Mouse (Mus musculus) left cerebral cortex, postnatal 10 days (tissue): ENCODE results near the gene Anks1. TPM values are rescaled to one million over a fixed set of nuclear protein-coding genes. Genes with fewer than 3 reads are reported as not detected.
A peak's percentile ranks its signal among the peaks of the same experiment; 100 is the strongest.
"Not testable (repeated sequence)": the region's sequence is repeated elsewhere in the genome, so short reads cannot be mapped to it uniquely, and the experiment has no call there.

Experiments
- DNase-seq, 2 experiments: peaks; one replicate each; pipeline ENCODE4 v3.0.0; 2021 to 2022; ENCODE audit warnings: low spot score in 2 of 2, mixed read lengths in 1 of 2; ENCODE audit errors: extremely low spot score in 1 of 2
- intact Hi-C: fragments of 180-260 bp; cut with DNase I; formaldehyde crosslinking; loops from one replicate; pipeline ENCODE4 v1.15.1; 2025
- total RNA-seq, 2 experiments: library from RNA; stranded (reverse); gene quantifications; 2 replicates each; pipeline ENCODE4 v1.2.3; 2021

Anks1 gene
- total RNA-seq, 2 experiments from 2014 or later: 37.3 to 37.7 TPM

DNA sequence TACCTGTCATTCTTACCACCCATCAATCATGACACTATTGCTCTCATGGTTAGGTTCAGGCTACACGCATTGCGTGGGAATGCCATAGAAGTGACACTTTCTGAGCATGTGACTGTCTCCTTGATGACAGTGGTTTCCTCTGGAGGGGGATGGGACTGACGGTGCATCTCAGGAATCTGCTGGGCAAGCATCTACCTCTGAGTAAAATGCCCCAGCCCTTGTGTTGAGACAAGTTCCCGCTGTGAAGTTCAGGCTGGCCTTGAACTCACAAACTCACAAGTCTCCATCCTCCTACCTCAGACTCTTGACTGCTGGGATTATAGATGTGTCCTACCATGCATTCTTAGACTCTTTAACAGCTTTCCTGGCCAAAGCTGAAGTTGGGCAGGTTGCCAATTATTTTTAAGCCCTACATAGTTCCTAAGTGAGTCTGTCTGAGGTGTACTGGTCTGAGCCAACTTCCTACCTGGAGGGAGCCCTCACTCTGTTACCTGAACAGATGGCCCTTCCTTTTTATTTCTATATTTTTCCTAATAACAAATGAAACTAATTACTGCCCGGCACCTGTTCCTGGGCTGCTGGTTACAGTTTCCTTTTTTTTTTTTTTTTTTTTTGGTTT is 72.5 kb downstream of the Anks1 start:
- intact Hi-C loops: loop anchor here (5.0 kb wide), 1 partner anchor 74 kb away; the partner anchor contains the start of genes Anks1 and Taf11

GRCm38 (mm10) chr17:27982070-27982457 is 73.0 kb downstream of the Anks1 start:
- intact Hi-C loops: loop anchor here (5.0 kb wide), 1 partner anchor 75 kb away; the partner anchor contains the start of genes Anks1 and Taf11
- DNase-seq: not testable (repeated sequence)

More for the DNA sequence above, 72.5 kb downstream of the Anks1 start:
- DNase-seq: no peak

DNA sequence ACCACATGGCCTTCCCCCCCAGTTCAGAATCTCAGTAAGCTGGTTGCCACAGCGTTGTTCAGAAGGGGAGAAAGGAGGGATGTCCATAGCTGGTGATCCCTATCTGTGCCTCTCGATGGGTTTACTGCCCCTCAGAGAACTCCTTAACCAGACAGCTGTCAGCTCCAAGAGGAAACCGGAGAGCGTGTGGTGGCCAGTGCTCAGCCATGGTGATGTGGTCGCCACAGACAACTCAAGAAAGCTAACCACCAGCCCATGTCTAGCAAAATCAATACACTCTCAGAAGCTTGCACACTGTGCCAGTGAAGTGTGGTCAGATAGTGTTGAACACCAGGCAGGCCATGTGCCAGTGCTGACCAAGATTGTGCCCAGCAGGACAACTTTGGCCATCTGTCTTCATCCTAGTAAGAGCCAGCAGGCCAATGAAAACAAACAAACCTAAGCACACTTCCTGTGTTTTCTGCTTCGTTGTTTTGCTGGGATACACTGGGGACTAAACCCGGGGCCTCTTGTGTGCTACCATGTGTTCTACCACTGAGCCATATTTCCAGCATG is 73.7 kb downstream of the Anks1 start:
- intact Hi-C loops: loop anchor here (5.0 kb wide), 1 partner anchor 75 kb away; the partner anchor contains the start of genes Anks1 and Taf11
- DNase-seq: no peak

- DNase-seq: no peak
- intact Hi-C loops: loop anchor here (5.0 kb wide), 1 partner anchor 77 kb away; the partner anchor contains the start of genes Anks1 and Taf11
Observed at GRCm38 (mm10) chr17:27984421-27984820, 75.3 kb downstream of the Anks1 start.

DNA sequence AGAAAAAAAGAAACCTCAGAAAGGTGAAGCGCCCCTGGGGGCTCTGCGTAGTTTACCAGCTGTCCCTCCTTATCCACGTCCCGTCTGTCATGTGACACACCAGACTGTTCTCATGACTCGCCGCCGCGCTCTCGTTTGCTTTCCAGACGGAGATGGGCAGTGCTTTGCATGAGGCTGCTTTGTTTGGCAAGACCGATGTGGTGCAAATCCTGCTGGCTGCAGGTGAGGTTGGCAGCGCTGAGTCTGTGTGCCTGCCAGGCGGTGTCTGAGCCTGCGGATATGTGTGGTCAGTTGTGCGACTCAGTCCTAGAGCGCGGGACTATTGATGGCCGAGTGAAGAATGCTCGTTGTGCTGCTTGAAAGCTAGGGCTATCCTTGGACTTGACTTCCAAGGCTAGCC is 77.0 kb downstream of the Anks1 start:
- intact Hi-C loops: no loop called here

DNA sequence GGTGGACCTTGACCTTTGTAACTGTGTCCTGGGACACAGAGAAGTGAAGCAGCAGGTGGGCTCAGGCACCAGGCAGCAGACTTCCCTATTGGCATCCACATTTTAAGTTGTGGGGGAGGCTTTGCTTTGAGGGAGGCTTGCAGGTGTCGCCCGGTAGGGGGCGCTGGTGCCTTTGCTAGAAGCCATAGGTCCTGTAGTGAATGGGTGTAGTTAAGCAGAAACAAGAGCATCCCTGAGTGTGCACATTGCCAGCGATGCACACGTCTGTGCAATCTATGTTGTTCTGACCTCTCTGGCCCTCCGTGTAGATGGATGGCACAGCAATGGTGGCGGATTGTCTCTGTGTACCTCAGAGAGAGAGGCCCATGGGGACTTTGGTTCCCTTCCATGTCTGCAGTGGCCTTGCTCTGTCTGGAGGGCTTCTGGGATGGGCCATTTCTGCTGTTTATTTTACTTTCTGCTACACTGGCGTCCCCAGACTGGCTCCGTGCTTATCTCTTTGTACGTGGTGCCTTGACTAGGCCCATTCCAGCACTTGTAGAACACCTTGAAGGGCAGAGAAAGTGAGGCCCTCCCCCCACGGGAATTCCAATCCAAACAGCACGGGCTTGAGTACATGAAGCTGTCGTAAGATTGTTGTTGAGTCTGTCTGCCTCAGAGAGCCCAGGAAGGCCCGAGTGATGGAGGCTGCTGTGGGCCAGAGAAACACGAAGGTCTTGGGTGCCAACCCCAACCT is 80.9 kb downstream of the Anks1 start:
- intact Hi-C loops: no loop called here
- peak; percentile 47 to 87 for DNase-seq

More for the DNA sequence above, 77.0 kb downstream of the Anks1 start:
- no peak for DNase-seq

DNA sequence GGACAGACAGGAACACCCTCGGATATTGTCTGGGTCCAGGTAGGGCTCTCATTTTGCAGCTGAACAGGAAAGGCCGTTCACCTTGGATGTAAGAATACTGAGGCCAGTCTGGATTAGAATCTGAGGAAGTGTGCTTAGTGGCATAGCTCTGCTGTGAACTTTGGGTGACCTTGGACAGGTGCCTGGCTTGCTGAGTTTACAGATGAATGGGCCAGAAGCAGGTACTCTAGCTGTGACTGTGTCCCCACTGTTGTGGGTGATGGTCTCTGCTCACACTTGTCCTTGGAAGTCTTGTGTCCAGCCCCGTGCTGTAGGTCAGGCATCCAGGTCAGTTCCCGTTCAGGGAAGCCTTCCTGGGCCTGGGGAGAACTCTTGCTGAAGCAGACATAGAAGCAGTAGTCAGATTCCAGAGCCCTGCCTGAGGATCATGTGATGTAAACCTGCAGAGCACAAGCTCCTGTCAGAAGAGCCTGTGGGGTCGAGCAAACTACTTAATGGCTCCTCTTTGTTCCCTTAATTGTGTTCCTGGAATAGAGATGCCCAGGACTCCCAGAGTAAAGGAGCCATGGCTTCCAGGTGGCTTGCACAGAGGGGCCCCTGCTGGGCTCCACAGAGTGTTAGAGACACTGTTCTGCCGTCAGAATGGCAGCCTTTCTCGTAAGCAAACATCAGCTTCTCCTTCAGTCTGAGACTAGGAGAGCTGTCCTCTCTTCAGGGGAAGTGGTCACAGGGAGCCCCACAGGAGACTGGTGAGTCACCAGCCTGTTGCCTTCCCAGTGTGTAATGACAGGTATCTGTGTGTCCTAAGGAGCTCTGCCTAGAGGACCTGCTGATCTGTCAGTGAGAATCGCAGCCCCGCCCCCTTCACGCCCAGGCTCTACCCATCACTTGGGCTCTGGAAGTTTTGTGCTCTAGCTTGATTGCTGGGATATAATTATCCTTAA is 85.2 kb downstream of the Anks1 start:
- DNase-seq: no peak

DNA sequence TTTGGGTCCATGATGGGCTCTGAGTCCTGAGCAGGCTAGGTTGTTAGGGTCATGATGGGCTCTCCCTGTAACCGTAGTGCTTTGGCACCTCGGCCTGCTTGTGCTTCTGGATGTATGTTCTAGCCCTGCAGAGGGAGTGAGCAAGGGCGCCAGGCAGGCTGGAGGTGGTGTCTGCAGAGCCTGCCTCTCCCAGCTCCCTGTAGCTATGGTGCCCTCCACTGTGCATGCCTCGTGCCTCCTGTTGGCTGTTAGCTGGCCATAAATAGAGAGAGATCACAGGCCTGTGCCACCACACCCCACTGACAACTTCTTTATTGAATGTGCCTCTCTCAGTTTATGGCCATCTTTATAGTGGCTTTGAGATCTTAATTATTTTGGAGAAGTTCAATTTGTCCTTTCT is 87.2 kb downstream of the Anks1 start:
- intact Hi-C loops: loop anchor here (5.0 kb wide), 1 partner anchor 46 kb away; no protein-coding TSS in a partner anchor
- no peak for DNase-seq

More for the DNA sequence above, 85.2 kb downstream of the Anks1 start:
- intact Hi-C loops: no loop called here

DNA sequence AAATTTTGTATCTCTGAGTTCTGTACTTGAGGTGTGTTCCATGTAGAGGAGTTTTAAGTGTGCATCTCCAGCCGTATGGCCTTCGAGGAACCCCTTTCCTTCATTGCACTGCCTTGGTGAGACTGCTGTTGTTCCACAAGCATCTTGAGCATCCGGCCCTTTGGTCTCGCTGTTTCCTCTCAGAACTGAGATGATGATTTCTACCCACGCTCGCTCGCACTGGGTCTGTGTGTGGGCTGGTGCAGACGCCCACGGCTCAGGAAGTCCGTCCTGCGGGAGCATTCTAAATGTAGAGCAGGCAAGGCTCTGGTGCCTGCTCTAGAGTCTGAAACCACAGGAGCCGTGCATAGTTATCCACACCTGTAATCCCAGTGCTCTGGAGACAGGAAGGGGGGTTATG is 88.1 kb downstream of the Anks1 start:
- DNase-seq: peak in 1 of 2 experiments; percentile 71
- intact Hi-C loops: loop anchor here (5.0 kb wide), 1 partner anchor 45 kb away; no protein-coding TSS in a partner anchor

DNA sequence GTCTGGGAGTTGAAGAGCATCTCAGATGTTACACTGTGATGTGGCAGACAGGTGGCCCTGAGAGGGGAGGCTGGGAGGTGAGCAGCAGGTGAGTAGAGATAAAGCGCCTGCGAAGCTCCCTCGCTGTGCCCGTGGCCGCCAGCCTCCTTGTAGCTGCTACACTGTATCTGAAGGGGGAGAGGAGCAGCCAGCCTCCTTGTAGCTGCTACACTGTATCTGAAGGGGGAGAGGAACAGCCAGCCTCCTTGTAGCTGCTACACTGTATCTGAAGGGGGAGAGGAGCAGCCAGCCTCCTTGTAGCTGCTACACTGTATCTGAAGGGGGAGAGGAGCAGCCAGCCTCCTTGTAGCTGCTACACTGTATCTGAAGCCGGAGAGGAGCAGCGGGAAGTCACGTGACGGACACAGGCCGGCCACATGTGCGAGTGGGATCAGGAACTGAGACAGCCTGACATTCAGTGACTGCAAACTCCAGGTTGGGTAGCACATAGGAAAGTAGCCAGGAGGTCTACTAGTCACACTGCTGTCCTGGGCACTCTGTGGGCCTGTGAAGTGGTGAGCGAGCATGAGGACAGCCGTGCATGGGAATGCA is 90.7 kb downstream of the Anks1 start:
- DNase-seq: not testable (repeated sequence)
- intact Hi-C loops: loop anchor here (5.0 kb wide), 1 partner anchor 43 kb away; no protein-coding TSS in a partner anchor

DNA sequence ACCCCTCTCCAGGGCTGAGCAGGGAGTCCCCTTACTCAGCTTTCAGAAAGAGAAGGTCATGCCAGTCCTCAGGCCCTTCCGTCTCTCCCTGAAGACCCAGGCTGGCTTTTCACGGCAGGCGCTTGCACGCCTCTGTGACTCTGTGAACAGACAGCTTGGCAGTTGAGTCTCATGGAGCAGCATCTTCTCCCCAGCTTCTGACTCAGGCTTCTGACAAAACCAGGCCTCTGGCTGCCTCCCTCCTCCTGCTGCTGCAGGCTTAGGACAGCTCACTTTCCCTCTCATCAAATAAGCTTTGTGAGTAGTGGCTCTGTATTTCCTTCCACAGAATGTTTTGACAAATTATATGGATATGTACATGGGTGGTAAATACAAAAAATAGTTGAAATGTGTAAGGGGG is 91.3 kb downstream of the Anks1 start:
- intact Hi-C loops: no loop called here
- no peak for DNase-seq

DNA sequence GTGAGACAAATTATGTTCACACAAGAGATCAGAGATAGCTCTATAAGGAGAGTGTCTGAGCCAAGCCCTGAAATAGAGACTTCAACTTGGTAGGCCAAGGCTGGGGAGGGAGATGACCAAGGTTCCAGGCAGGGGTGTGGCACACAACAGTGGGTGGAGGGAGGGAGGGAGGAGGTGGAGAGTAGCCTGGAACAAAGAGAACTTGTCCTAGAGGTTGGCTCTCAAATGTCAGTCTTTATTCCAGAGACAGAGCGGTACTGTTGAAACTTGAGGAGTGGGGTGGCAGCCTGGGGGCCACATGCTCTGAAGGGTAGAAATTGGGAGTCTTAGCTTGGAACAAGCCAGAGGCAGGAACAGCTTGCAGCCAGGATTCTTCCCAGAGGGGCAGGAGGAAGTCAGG is 91.7 kb downstream of the Anks1 start:
- no peak for DNase-seq
- intact Hi-C loops: no loop called here

- DNase-seq: peak in 1 of 2 experiments; percentile 59
- intact Hi-C loops: no loop called here
Observed at GRCm38 (mm10) chr17:28005393-28005792, 96.3 kb downstream of the Anks1 start.

- intact Hi-C loops: no loop called here
- DNase-seq: no peak
Observed at GRCm38 (mm10) chr17:28006208-28006607, 97.1 kb downstream of the Anks1 start.

GRCm38 (mm10) chr17:28006611-28007010 is 97.5 kb downstream of the Anks1 start:
- no peak for DNase-seq
- intact Hi-C loops: no loop called here

- DNase-seq: peak in 1 of 2 experiments; percentile 70
- intact Hi-C loops: no loop called here
Observed at GRCm38 (mm10) chr17:28007179-28007811, 98.2 kb downstream of the Anks1 start.

- peak in 1 of 2 experiments; percentile 57 for DNase-seq
Observed at GRCm38 (mm10) chr17:28007857-28008564, 98.9 kb downstream of the Anks1 start.

More at GRCm38 (mm10) chr17:28007857-28008564, 98.9 kb downstream of the Anks1 start:
- intact Hi-C loops: no loop called here
